Mouse (Mus musculus): ENCODE results near the gene Mtmr12.
"Not testable (repeated sequence)": the region's sequence is repeated elsewhere in the genome, so short reads cannot be mapped to it uniquely, and the experiment has no call there.

Mtmr12 gene

GRCm38 (mm10) chr15:12204319-12205159, at the start of gene Mtmr12:
TSS of gene Mtmr12 (plus strand) at chr15:12205028.
- DNase-seq (ENCODE audit: low spot score): peak; percentile 97

- no peak for DNase-seq (ENCODE audit: low spot score)
These were observed 26.7 kb upstream of the Mtmr12 start for GRCm38 (mm10) chr15:12178126-12178525.

- DNase-seq (ENCODE audit: low spot score): not testable (repeated sequence)
These were observed 23.5 kb upstream of the Mtmr12 start for GRCm38 (mm10) chr15:12181181-12181805.

GRCm38 (mm10) chr15:12193880-12194816, 10.7 kb upstream of the Mtmr12 start:
- DNase-seq (ENCODE audit: low spot score): no peak

- no peak for DNase-seq (ENCODE audit: low spot score)
These were observed 9.8 kb upstream of the Mtmr12 start for GRCm38 (mm10) chr15:12194817-12195735.

- DNase-seq (ENCODE audit: low spot score): no peak
These were observed 8.9 kb upstream of the Mtmr12 start for GRCm38 (mm10) chr15:12195966-12196365.

- peak; percentile 39 for DNase-seq (ENCODE audit: low spot score)
These were observed 8.2 kb upstream of the Mtmr12 start for GRCm38 (mm10) chr15:12196410-12197191.

GRCm38 (mm10) chr15:12197361-12197760, 7.5 kb upstream of the Mtmr12 start:
- no peak for DNase-seq (ENCODE audit: low spot score)

GRCm38 (mm10) chr15:12200021-12200420, 4.8 kb upstream of the Mtmr12 start:
- DNase-seq (ENCODE audit: low spot score): no peak

- no peak for DNase-seq (ENCODE audit: low spot score)
These were observed 3.0 kb upstream of the Mtmr12 start for GRCm38 (mm10) chr15:12201856-12202255.

- no peak for DNase-seq (ENCODE audit: low spot score)
These were observed 2.4 kb upstream of the Mtmr12 start for GRCm38 (mm10) chr15:12202456-12202855.

GRCm38 (mm10) chr15:12203008-12203407, 1.8 kb upstream of the Mtmr12 start:
- DNase-seq (ENCODE audit: low spot score): not testable (repeated sequence)

- DNase-seq (ENCODE audit: low spot score): no peak
These were observed 1.1 kb upstream of the Mtmr12 start for GRCm38 (mm10) chr15:12203512-12204318.

GRCm38 (mm10) chr15:12205160-12205901, 503 bp downstream of the Mtmr12 start:
- DNase-seq (ENCODE audit: low spot score): no peak

- no peak for DNase-seq (ENCODE audit: low spot score)
These were observed 1.2 kb downstream of the Mtmr12 start for GRCm38 (mm10) chr15:12205902-12206645.

- DNase-seq (ENCODE audit: low spot score): no peak
These were observed 1.9 kb downstream of the Mtmr12 start for GRCm38 (mm10) chr15:12206646-12207222.

GRCm38 (mm10) chr15:12207556-12208090, 2.8 kb downstream of the Mtmr12 start:
- DNase-seq (ENCODE audit: low spot score): no peak
